Mouse (Mus musculus): ENCODE data around the gene Epn3. TPM values are rescaled to one million over a fixed set of nuclear protein-coding genes. Genes with fewer than 3 reads are reported as not detected.

Epn3 gene
- total RNA-seq, 2 experiments from 2014 or later, result 3.9 to 5.7 TPM

- DNase-seq (ENCODE audit: low spot score in 2 of 2), result peak; percentile 46 to 57
These were observed 1.4 kb downstream of the Epn3 start for GRCm38 (mm10) chr11:94498093-94498996.

- no peak for DNase-seq (ENCODE audit: low spot score in 2 of 2)
These were observed 4.4 kb downstream of the Epn3 start for GRCm38 (mm10) chr11:94495415-94495814.

GRCm38 (mm10) chr11:94491749-94492099 is 8.1 kb downstream of the Epn3 start:
- DNase-seq (ENCODE audit: low spot score in 2 of 2), result no peak

- peak in 1 of 2 experiments; percentile 56 for DNase-seq (ENCODE audit: low spot score in 2 of 2)
These were observed 8.6 kb downstream of the Epn3 start for GRCm38 (mm10) chr11:94491035-94491748.

- no peak for DNase-seq (ENCODE audit: low spot score in 2 of 2)
These were observed 10.0 kb downstream of the Epn3 start for GRCm38 (mm10) chr11:94489745-94490144.

GRCm38 (mm10) chr11:94488767-94489533 is 10.8 kb downstream of the Epn3 start:
- DNase-seq (ENCODE audit: low spot score in 2 of 2), result no peak

GRCm38 (mm10) chr11:94486001-94486400 is 13.8 kb downstream of the Epn3 start, which contains the start of gene Spata20:
TSS of gene Spata20 (minus strand) at chr11:94486179.
- DNase-seq (ENCODE audit: low spot score in 2 of 2), result peak; percentile 91

- DNase-seq (ENCODE audit: low spot score in 2 of 2), result no peak
These were observed 14.6 kb downstream of the Epn3 start for GRCm38 (mm10) chr11:94485223-94485622.

- no peak for DNase-seq (ENCODE audit: low spot score in 2 of 2)
These were observed 15.1 kb downstream of the Epn3 start for GRCm38 (mm10) chr11:94484636-94485035.

- no peak for DNase-seq (ENCODE audit: low spot score in 2 of 2)
These were observed 15.9 kb downstream of the Epn3 start for GRCm38 (mm10) chr11:94483921-94484320.

GRCm38 (mm10) chr11:94483436-94483835 is 16.3 kb downstream of the Epn3 start:
- no peak for DNase-seq (ENCODE audit: low spot score in 2 of 2)

GRCm38 (mm10) chr11:94482738-94483137 is 17.0 kb downstream of the Epn3 start:
- DNase-seq (ENCODE audit: low spot score in 2 of 2), result no peak

GRCm38 (mm10) chr11:94481963-94482362 is 17.8 kb downstream of the Epn3 start:
- DNase-seq (ENCODE audit: low spot score in 2 of 2), result no peak

GRCm38 (mm10) chr11:94480382-94480781 is 19.4 kb downstream of the Epn3 start:
- no peak for DNase-seq (ENCODE audit: low spot score in 2 of 2)

GRCm38 (mm10) chr11:94477651-94478050 is 22.1 kb downstream of the Epn3 start:
- no peak for DNase-seq (ENCODE audit: low spot score in 2 of 2)

GRCm38 (mm10) chr11:94475722-94476121 is 24.1 kb downstream of the Epn3 start:
- no peak for DNase-seq (ENCODE audit: low spot score in 2 of 2)

GRCm38 (mm10) chr11:94474544-94474910 is 25.2 kb downstream of the Epn3 start:
- DNase-seq (ENCODE audit: low spot score in 2 of 2), result no peak

- peak; percentile 82 to 92 for DNase-seq (ENCODE audit: low spot score in 2 of 2)
These were observed 25.8 kb downstream of the Epn3 start, which contains the start of gene Cacna1g for GRCm38 (mm10) chr11:94473707-94474543. TSS of gene Cacna1g (minus strand) at chr11:94474198.

GRCm38 (mm10) chr11:94472916-94473706 is 26.7 kb downstream of the Epn3 start:
- no peak for DNase-seq (ENCODE audit: low spot score in 2 of 2)

GRCm38 (mm10) chr11:94472585-94472915 is 27.2 kb downstream of the Epn3 start:
- no peak for DNase-seq (ENCODE audit: low spot score in 2 of 2)

Measured in layer of hippocampus, postnatal 14 days (tissue).